Mouse (Mus musculus) forebrain, embryonic 14.5 days (tissue): ENCODE data around the gene Cacnb1. TPM values are rescaled to one million over a fixed set of nuclear protein-coding genes. Genes with fewer than 3 reads are reported as not detected.

ENCODE experiments used
- ATAC-seq: fragments of 200-750 bp; cut with Nextera tagmentation; 2 replicates; pipeline ENCODE4 v1.8.0; 2017; ENCODE audit warnings: mild to moderate bottlenecking, moderate library complexity
- DNase-seq: peaks from one replicate; pipeline ENCODE4 v3.0.0-alpha.2; 2015; ENCODE audit warnings: low spot score
- H3K27ac ChIP-seq: fragments of 300-500 bp; sonication (generic); 2 replicates; pipeline ENCODE4 v1.5.1; 2014; ENCODE audit warnings: low read depth, mild to moderate bottlenecking, control low read depth, low read length, moderate library complexity
- H3K27me3 ChIP-seq: fragments of 300-500 bp; sonication (generic); replicated peaks from 2 replicates; pipeline ENCODE4 v1.6.1; 2014; ENCODE audit warnings: low read length, control low read depth, mixed read lengths; ENCODE audit not compliant: control insufficient read depth, insufficient read depth
- H3K36me3 ChIP-seq: fragments of 300-500 bp; sonication (generic); 2 replicates; pipeline ENCODE4 v1.6.1; 2014; ENCODE audit warnings: low read length, control low read depth; ENCODE audit not compliant: control insufficient read depth, insufficient read depth
- H3K4me1 ChIP-seq: fragments of 300-500 bp; sonication (generic); 2 replicates; pipeline ENCODE4 v1.6.1; 2014; ENCODE audit warnings: antibody characterized with exemption, low read length, control low read depth; ENCODE audit not compliant: control insufficient read depth, insufficient read depth
- H3K4me2 ChIP-seq: fragments of 300-500 bp; sonication (generic); 2 replicates; pipeline ENCODE4 v1.6.1; 2014; ENCODE audit warnings: mild to moderate bottlenecking, control low read depth, low read length
- H3K4me3 ChIP-seq: fragments of 300-500 bp; sonication (generic); 2 replicates; pipeline ENCODE4 v1.5.1; 2014; ENCODE audit warnings: low read depth, low read length, control low read depth
- H3K9ac ChIP-seq: fragments of 300-500 bp; sonication (generic); 2 replicates; pipeline ENCODE4 v1.6.1; 2014; ENCODE audit warnings: mild to moderate bottlenecking, low read length, control low read depth, moderate library complexity
- H3K9me3 ChIP-seq: fragments of 300-500 bp; sonication (generic); replicated peaks from 2 replicates; pipeline ENCODE4 v1.6.1; 2016; ENCODE audit warnings: low read length, control low read depth, mixed read lengths; ENCODE audit not compliant: control insufficient read depth
- WGBS: fragments of 180-500 bp; shearing (Covaris S2); extraction: QIAGEN DNeasy Blood & Tissue Kit; methylation state at CpG from one replicate; pipeline ENCODE4 v1.1.7; 2014; 5-methylcytosine and 5-hydroxymethylcytosine counted together
- polyA plus RNA-seq: library from polyadenylated mRNA; unstranded; fragments of >200 nt; fragmentation: Nextera tagmentation; extraction: Ambion mirVana; gene quantifications from 2 replicates; pipeline ENCODE4 v1.2.1, GENCODE M21; 2014

The Cacnb1 gene
- polyA plus RNA-seq, 1 experiment from 2014 or later = 22.1 TPM

- WGBS = 67% methylated on average over 4 of the region's 4 CpGs
- Histone ChIP-seq H3K4me1 (no peaks in the 10 kb centered on the region), H3K4me3 (no peak overlapping the region), H3K4me2 (no peak overlapping the region), H3K36me3 (no peaks in the 10 kb centered on the region), H3K27me3 (peaks cover 12% of the 10 kb centered on the region; the same call in 1 of the 2 replicates), H3K27ac (no peak overlapping the region), H3K9me3 (no peaks in the 10 kb centered on the region), H3K9ac (no peak overlapping the region)
- ATAC-seq (no peak), DNase-seq (no peak)
These were observed 22.8 kb upstream of the Cacnb1 start for GRCm38 (mm10) chr11:98045596-98045995.

GRCm38 (mm10) chr11:98044074-98044473, 21.2 kb upstream of the Cacnb1 start:
- Histone ChIP-seq H3K27ac (no peak overlapping the region), H3K9ac (no peak overlapping the region), H3K4me2 (no peak overlapping the region), H3K9me3 (no peaks in the 10 kb centered on the region), H3K4me3 (no peak overlapping the region), H3K36me3 (no peaks in the 10 kb centered on the region), H3K4me1 (no peaks in the 10 kb centered on the region), H3K27me3 (no peaks in the 10 kb centered on the region)
- no peak for ATAC-seq
- DNase-seq = no peak
- WGBS = 71% methylated on average over 5 of the region's 5 CpGs

GRCm38 (mm10) chr11:98042741-98043140, 19.9 kb upstream of the Cacnb1 start:
- Histone ChIP-seq H3K27me3 (no peaks in the 10 kb centered on the region), H3K4me3 (no peak overlapping the region), H3K36me3 (no peaks in the 10 kb centered on the region), H3K4me1 (no peaks in the 10 kb centered on the region), H3K9me3 (no peaks in the 10 kb centered on the region), H3K27ac (no peak overlapping the region), H3K9ac (no peak overlapping the region), H3K4me2 (no peak overlapping the region)
- ATAC-seq = no peak
- WGBS = 87% methylated on average over 6 of the region's 6 CpGs
- DNase-seq = no peak

GRCm38 (mm10) chr11:98040975-98041374, 18.1 kb upstream of the Cacnb1 start:
- Histone ChIP-seq H3K27me3 (no peaks in the 10 kb centered on the region), H3K4me2 (no peak overlapping the region), H3K36me3 (no peaks in the 10 kb centered on the region), H3K4me3 (no peak overlapping the region), H3K27ac (no peak overlapping the region), H3K9ac (no peak overlapping the region), H3K9me3 (no peaks in the 10 kb centered on the region), H3K4me1 (peaks cover 3% of the 10 kb centered on the region)
- WGBS = 83% methylated on average over 8 of the region's 8 CpGs
- ATAC-seq (no peak), DNase-seq (no peak)

- Histone ChIP-seq H3K36me3 (no peaks in the 10 kb centered on the region), H3K4me1 (peaks cover 15% of the 10 kb centered on the region), H3K27me3 (no peaks in the 10 kb centered on the region), H3K27ac (no peak overlapping the region), H3K4me2 (no peak overlapping the region), H3K9me3 (no peaks in the 10 kb centered on the region), H3K4me3 (no peak overlapping the region), H3K9ac (no peak overlapping the region)
- DNase-seq (no peak), ATAC-seq (no peak)
- 58% methylated on average over 14 of the region's 14 CpGs for WGBS
These were observed 15.0 kb upstream of the Cacnb1 start for GRCm38 (mm10) chr11:98037871-98038270.

- H3K27me3 ChIP-seq = no peaks in the 10 kb centered on the region
- peaks cover 15% of the 10 kb centered on the region for H3K4me1 ChIP-seq
- peaks cover 4% of the 10 kb centered on the region for H3K36me3 ChIP-seq
- no peaks in the 10 kb centered on the region for H3K9me3 ChIP-seq
- DNase-seq = peak; percentile 61
- 2% methylated on average over 26 of the region's 27 CpGs for WGBS
- H3K9ac ChIP-seq = peak overlapping the region; percentile 59
- H3K4me2 ChIP-seq = peak overlapping the region; percentile 73
- H3K27ac ChIP-seq = no peak overlapping the region
- H3K4me3 ChIP-seq = peak overlapping the region; percentile 31
- ATAC-seq = peak; percentile 52
These were observed 13.1 kb upstream of the Cacnb1 start for GRCm38 (mm10) chr11:98035977-98036377.

GRCm38 (mm10) chr11:98034840-98035239, 12.0 kb upstream of the Cacnb1 start:
- H3K36me3 ChIP-seq = peaks cover 16% of the 10 kb centered on the region

GRCm38 (mm10) chr11:98034061-98034460, 11.2 kb upstream of the Cacnb1 start:
- Histone ChIP-seq H3K9ac (no peak overlapping the region), H3K4me1 (peaks cover 15% of the 10 kb centered on the region), H3K36me3 (peaks cover 23% of the 10 kb centered on the region), H3K4me3 (no peak overlapping the region), H3K9me3 (no peaks in the 10 kb centered on the region), H3K27ac (no peak overlapping the region), H3K27me3 (no peaks in the 10 kb centered on the region), H3K4me2 (no peak overlapping the region)
- ATAC-seq (no peak), DNase-seq (no peak)
- 84% methylated on average over 5 of the region's 5 CpGs for WGBS

More at GRCm38 (mm10) chr11:98034840-98035239, 12.0 kb upstream of the Cacnb1 start:
- no peak overlapping the region for H3K4me3 ChIP-seq
- no peaks in the 10 kb centered on the region for H3K9me3 ChIP-seq
- no peaks in the 10 kb centered on the region for H3K27me3 ChIP-seq
- no peak overlapping the region for H3K4me2 ChIP-seq
- DNase-seq = peak; percentile 65
- no peak overlapping the region; the same call in 1 of the 2 replicates for H3K9ac ChIP-seq
- ATAC-seq = peak; percentile 58
- H3K27ac ChIP-seq = no peak overlapping the region
- peaks cover 15% of the 10 kb centered on the region for H3K4me1 ChIP-seq
- WGBS = 26% methylated on average over 4 of the region's 4 CpGs

GRCm38 (mm10) chr11:98031443-98031770, 8.6 kb upstream of the Cacnb1 start:
- H3K4me2 ChIP-seq = no peak overlapping the region
- H3K4me3 ChIP-seq = no peak overlapping the region
- no peak overlapping the region for H3K9ac ChIP-seq
- no peaks in the 10 kb centered on the region for H3K9me3 ChIP-seq
- peak; percentile 35; the same call in 1 of the 2 replicates for ATAC-seq
- peak; percentile 86 for DNase-seq
- H3K27me3 ChIP-seq = no peaks in the 10 kb centered on the region
- H3K4me1 ChIP-seq = peaks cover 18% of the 10 kb centered on the region
- peaks cover 35% of the 10 kb centered on the region for H3K36me3 ChIP-seq
- H3K27ac ChIP-seq = no peak overlapping the region
- 4% methylated on average over 5 of the region's 5 CpGs for WGBS
